Mouse (Mus musculus): ENCODE measurements around the gene Ppp1r10. TPM values are rescaled to one million over a fixed set of nuclear protein-coding genes. Genes with fewer than 3 reads are reported as not detected.
A peak's percentile ranks its signal among the peaks of the same experiment; 100 is the strongest.

Gene Ppp1r10
- polyA plus RNA-seq, 1 experiment from 2014 or later, result 59.3 TPM

DNA sequence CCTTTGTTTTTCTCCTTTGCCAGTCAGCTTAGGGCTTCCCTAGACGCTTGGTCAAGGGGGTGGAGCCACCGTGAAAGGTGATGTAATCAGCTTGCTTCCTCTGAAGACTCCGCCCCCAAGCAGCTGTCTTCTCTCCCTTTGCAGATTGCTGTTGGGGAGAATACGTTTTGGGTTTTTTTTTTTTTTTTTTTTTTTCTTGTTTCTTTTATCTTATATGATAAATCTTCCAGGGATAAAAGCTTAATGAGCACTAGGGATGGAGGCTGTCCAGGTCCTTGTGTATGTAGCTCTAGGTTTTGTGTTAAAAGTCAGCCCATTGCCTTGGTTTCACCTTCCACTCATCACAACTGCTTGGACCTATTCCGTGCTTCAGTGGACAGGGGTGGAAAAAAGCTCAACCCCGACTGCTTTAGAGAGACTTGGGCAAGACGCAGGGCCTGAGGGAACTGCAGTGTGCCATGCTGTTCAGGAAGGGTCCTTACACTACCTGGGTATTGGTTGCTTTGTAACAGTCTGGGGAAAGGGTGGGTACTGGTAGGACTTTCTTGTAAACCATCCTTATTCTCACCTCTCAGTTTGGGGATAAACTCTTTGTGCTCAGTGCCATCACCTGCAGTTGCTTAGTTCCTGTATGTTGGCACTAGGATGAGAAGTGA is 3.0 kb downstream of the Ppp1r10 start:
- H3K36me3 ChIP-seq (ENCODE audit: control insufficient read depth, insufficient read depth, low read length), result peaks cover 7% of the 10 kb centered on the region; the same call in 1 of the 2 replicates
- ATAC-seq (replicated peaks; ENCODE audit: low FRiP score), result peak; percentile 49
- no peaks in the 10 kb centered on the region for H3K27me3 ChIP-seq (ENCODE audit: control insufficient read depth, insufficient read depth, low read length)
- peak overlapping the region; percentile 95 for H3K27ac ChIP-seq (ENCODE audit: low read depth, low read length)
- peak overlapping the region; percentile 54 for H3K4me2 ChIP-seq (ENCODE audit: low read depth, low read length, severe bottlenecking)
- WGBS, result 13% methylated on average over 7 of the region's 7 CpGs
- H3K4me1 ChIP-seq (replicated peaks; ENCODE audit: control insufficient read depth, insufficient read depth, low read length), result peaks cover 13% of the 10 kb centered on the region
- peak overlapping the region; percentile 97 for H3K9ac ChIP-seq (ENCODE audit: low read length)
- DNase-seq (ENCODE audit: low spot score), result peak; percentile 91
- H3K4me3 ChIP-seq (ENCODE audit: low read depth, low read length), result peak overlapping the region; percentile 70
- H3K9me3 ChIP-seq (ENCODE audit: control insufficient read depth, low read length), result no peaks in the 10 kb centered on the region

DNA sequence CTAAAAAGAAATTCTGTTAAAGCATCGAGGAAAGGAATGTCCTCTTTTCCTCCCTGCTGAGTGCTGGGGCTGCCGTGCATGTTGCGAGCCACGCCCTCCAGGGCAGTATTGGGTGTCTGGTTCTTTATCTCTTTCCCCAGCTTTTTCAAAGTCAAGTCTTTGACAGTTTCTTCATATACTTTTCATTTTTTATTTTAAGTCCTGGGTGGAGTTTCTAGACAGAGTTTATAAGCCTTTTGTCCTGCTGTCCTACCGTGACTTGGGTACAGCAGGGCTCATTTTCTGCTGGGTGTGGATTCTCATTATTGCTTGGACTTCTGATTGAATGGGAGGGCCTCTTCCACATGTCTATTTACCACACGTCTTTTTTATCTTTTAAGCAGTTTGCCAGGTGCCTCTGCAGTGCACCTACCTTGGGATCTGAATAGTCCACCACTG is 3.6 kb downstream of the Ppp1r10 start:
- H3K4me2 ChIP-seq (ENCODE audit: low read depth, low read length, severe bottlenecking), result peak overlapping the region; percentile 54
- 58% methylated on average over 6 of the region's 6 CpGs for WGBS
- peaks cover 13% of the 10 kb centered on the region for H3K4me1 ChIP-seq (replicated peaks; ENCODE audit: control insufficient read depth, insufficient read depth, low read length)
- DNase-seq (ENCODE audit: low spot score) (no peak), ATAC-seq (replicated peaks; ENCODE audit: low FRiP score) (no peak)
- H3K27ac ChIP-seq (ENCODE audit: low read depth, low read length), result peak overlapping the region; percentile 95
- no peaks in the 10 kb centered on the region for H3K9me3 ChIP-seq (ENCODE audit: control insufficient read depth, low read length)
- peaks cover 8% of the 10 kb centered on the region; the same call in 1 of the 2 replicates for H3K36me3 ChIP-seq (ENCODE audit: control insufficient read depth, insufficient read depth, low read length)
- H3K4me3 ChIP-seq (ENCODE audit: low read depth, low read length), result peak overlapping the region; percentile 70; the same call in 1 of the 2 replicates
- peak overlapping the region; percentile 97 for H3K9ac ChIP-seq (ENCODE audit: low read length)
- H3K27me3 ChIP-seq (ENCODE audit: control insufficient read depth, insufficient read depth, low read length), result no peaks in the 10 kb centered on the region

DNA sequence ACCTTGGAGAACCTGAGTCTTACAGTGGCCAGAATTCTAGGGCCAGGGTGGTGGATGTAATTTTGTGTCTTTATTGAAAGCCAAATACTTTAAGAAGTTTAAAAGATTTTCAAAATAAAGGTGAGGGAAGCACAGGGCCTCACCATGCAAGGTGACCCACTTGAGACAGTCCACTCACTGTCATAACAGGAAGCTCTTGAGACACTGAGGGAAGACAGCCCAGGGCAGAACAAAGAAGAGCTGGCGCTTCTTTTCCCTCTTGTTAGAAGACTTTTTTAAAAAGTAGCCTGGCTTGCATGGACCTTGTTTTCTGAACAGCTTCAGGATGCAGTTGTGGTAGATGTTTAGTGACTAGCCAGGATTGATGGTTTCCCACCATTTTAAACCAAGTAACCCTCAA is 4.2 kb downstream of the Ppp1r10 start:
- peak overlapping the region; percentile 97; the same call in 1 of the 2 replicates for H3K9ac ChIP-seq (ENCODE audit: low read length)
- no peaks in the 10 kb centered on the region for H3K9me3 ChIP-seq (ENCODE audit: control insufficient read depth, low read length)
- ATAC-seq (replicated peaks; ENCODE audit: low FRiP score), result no peak
- H3K27me3 ChIP-seq (ENCODE audit: control insufficient read depth, insufficient read depth, low read length), result no peaks in the 10 kb centered on the region
- peaks cover 11% of the 10 kb centered on the region for H3K4me1 ChIP-seq (replicated peaks; ENCODE audit: control insufficient read depth, insufficient read depth, low read length)
- peak overlapping the region; percentile 95 for H3K27ac ChIP-seq (ENCODE audit: low read depth, low read length)
- H3K4me3 ChIP-seq (ENCODE audit: low read depth, low read length), result no peak overlapping the region
- no peak for DNase-seq (ENCODE audit: low spot score)
- 90% methylated on average over 1 of the region's 1 CpGs for WGBS
- peak overlapping the region; percentile 54; the same call in 1 of the 2 replicates for H3K4me2 ChIP-seq (ENCODE audit: low read depth, low read length, severe bottlenecking)
- H3K36me3 ChIP-seq (ENCODE audit: control insufficient read depth, insufficient read depth, low read length), result peaks cover 10% of the 10 kb centered on the region; the same call in 1 of the 2 replicates

DNA sequence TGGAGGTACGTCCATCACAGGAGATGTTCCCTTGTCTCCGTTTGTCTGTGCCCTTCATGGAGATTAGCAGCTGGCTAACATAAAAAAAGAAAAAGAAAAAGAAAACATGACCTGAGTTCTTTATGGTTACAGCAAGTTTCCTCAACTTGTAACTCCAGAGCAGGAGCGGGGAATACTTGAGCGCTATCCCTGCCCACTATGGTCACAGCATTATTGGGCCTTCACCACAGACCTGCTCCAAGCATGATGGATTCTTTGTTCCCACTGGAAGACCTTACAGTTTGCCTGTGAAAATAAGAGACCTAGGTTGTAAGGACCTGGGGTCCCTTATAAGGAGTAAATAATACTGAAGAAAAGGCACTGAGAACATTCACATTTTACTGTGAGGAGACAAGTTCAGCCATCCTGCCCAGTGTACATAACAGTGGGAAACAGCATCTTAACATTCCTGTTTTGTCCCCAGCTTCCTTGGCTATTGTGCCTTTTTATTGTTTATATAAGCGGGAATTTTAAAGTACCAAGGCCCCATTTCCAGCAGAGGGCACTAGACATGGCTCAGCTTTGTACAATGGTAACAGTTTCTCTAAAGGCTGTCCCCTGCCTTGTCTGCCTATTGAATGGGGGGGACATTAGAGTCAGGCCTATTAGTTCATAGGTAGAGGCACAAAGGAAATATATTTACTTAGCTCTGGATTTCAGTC is 4.8 kb downstream of the Ppp1r10 start:
- DNase-seq (ENCODE audit: low spot score), result no peak
- Histone ChIP-seq H3K9ac (ENCODE audit: low read length) (peak overlapping the region; percentile 9; the same call in 1 of the 2 replicates), H3K4me1 (replicated peaks; ENCODE audit: control insufficient read depth, insufficient read depth, low read length) (peaks cover 9% of the 10 kb centered on the region), H3K4me2 (ENCODE audit: low read depth, low read length, severe bottlenecking) (no peak overlapping the region), H3K9me3 (ENCODE audit: control insufficient read depth, low read length) (no peaks in the 10 kb centered on the region), H3K27me3 (ENCODE audit: control insufficient read depth, insufficient read depth, low read length) (no peaks in the 10 kb centered on the region), H3K4me3 (ENCODE audit: low read depth, low read length) (no peak overlapping the region), H3K27ac (ENCODE audit: low read depth, low read length) (peak overlapping the region; percentile 44), H3K36me3 (ENCODE audit: control insufficient read depth, insufficient read depth, low read length) (peaks cover 12% of the 10 kb centered on the region; the same call in 1 of the 2 replicates)
- WGBS, result 78% methylated on average over 5 of the region's 5 CpGs
- ATAC-seq (replicated peaks; ENCODE audit: low FRiP score), result no peak

DNA sequence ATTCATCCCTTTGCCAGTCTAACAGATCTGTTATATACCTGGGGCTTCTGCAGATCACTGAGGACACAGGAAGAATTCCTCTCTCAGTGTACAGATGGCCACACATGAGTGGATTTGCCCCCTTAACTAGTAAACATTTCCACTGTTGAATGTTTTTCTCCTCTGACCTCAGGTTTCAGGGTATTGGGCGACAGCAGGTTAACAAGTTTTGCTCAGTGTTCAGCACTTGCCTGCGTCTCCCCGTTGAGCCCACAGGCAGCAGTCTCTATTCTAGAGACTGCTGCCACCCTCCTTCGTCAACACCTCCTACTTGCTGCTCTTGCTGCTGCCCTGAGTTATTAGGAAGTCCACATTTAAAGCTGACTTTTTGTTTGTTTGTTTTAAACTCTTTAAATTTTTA is 5.5 kb downstream of the Ppp1r10 start:
- Histone ChIP-seq H3K4me1 (replicated peaks; ENCODE audit: control insufficient read depth, insufficient read depth, low read length) (peaks cover 9% of the 10 kb centered on the region), H3K36me3 (ENCODE audit: control insufficient read depth, insufficient read depth, low read length) (peaks cover 16% of the 10 kb centered on the region; the same call in 1 of the 2 replicates), H3K9me3 (ENCODE audit: control insufficient read depth, low read length) (no peaks in the 10 kb centered on the region), H3K27me3 (ENCODE audit: control insufficient read depth, insufficient read depth, low read length) (no peaks in the 10 kb centered on the region), H3K4me2 (ENCODE audit: low read depth, low read length, severe bottlenecking) (no peak overlapping the region), H3K4me3 (ENCODE audit: low read depth, low read length) (no peak overlapping the region), H3K9ac (ENCODE audit: low read length) (no peak overlapping the region), H3K27ac (ENCODE audit: low read depth, low read length) (no peak overlapping the region)
- ATAC-seq (replicated peaks; ENCODE audit: low FRiP score) (no peak), DNase-seq (ENCODE audit: low spot score) (no peak)
- 91% methylated on average over 4 of the region's 4 CpGs for WGBS

DNA sequence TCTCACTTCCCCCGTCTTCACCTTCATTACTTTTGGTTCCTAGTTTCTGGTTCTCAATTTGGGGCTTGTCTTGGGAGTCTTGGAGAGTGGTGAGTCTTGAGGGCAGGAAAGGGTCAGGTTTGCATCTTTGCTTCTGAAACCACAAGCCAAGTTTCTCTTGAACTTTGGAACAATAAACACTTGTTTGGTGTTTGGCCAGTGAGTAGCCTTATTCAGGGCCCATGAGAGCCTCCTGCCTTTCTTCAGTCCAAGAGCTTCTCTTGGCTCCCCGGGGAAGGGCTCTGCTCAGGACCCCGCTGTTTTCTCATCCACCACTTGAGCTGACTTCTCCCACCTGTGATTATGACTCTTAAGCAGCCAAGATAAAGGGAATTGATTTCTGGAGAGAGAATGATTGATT is 6.3 kb downstream of the Ppp1r10 start:
- no peak overlapping the region for H3K4me2 ChIP-seq (ENCODE audit: low read depth, low read length, severe bottlenecking)
- no peak overlapping the region for H3K9ac ChIP-seq (ENCODE audit: low read length)
- no peak overlapping the region for H3K4me3 ChIP-seq (ENCODE audit: low read depth, low read length)
- peaks cover 16% of the 10 kb centered on the region; the same call in 1 of the 2 replicates for H3K36me3 ChIP-seq (ENCODE audit: control insufficient read depth, insufficient read depth, low read length)
- no peak overlapping the region for H3K27ac ChIP-seq (ENCODE audit: low read depth, low read length)
- DNase-seq (ENCODE audit: low spot score) (no peak), ATAC-seq (replicated peaks; ENCODE audit: low FRiP score) (no peak)
- H3K9me3 ChIP-seq (ENCODE audit: control insufficient read depth, low read length), result no peaks in the 10 kb centered on the region
- no peaks in the 10 kb centered on the region for H3K27me3 ChIP-seq (ENCODE audit: control insufficient read depth, insufficient read depth, low read length)
- peaks cover 9% of the 10 kb centered on the region for H3K4me1 ChIP-seq (replicated peaks; ENCODE audit: control insufficient read depth, insufficient read depth, low read length)
- 92% methylated on average over 3 of the region's 3 CpGs for WGBS

DNA sequence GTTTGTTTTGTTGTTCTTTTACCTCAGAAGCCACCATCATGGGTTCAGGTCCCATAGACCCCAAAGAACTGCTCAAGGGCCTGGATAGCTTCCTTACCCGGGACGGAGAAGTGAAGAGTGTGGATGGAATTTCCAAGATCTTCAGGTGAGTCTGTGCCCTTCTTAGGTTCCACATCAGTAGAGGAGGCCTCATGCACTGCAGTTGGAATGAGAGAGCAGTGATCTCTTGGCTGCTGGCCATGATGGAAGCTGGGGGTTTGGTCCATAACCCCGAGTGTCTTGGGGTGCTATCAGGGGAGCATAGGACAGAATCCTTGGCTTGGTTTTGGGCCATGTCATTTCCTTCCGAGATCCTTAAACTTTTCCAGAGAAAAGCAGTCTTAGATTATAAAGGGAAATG is 7.0 kb downstream of the Ppp1r10 start:
- no peak for ATAC-seq (replicated peaks; ENCODE audit: low FRiP score)
- H3K36me3 ChIP-seq (ENCODE audit: control insufficient read depth, insufficient read depth, low read length), result peaks cover 22% of the 10 kb centered on the region; the same call in 1 of the 2 replicates
- 93% methylated on average over 4 of the region's 4 CpGs for WGBS

DNA sequence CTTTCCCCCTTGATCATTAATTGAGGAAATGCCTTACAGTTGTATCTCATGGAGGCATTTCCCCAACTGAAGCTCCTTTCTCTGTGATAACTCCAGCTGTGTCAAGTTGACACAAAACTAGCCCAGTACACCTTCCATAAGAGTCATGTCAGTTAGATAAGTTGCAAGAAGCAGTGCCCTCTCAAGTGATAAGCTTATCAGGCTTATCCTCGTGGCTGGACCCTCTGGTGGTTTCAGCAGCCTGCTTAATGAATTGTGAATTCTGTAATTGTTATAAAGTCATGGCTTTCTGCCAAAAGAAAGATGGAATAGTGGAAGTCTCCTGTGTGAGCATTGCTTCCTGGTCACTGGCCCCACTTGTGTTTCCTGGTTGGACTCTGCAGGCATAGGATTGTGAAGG is 11.2 kb downstream of the Ppp1r10 start:
- Histone ChIP-seq H3K27ac (ENCODE audit: low read depth, low read length) (no peak overlapping the region), H3K4me3 (ENCODE audit: low read depth, low read length) (no peak overlapping the region), H3K4me2 (ENCODE audit: low read depth, low read length, severe bottlenecking) (no peak overlapping the region), H3K4me1 (replicated peaks; ENCODE audit: control insufficient read depth, insufficient read depth, low read length) (no peaks in the 10 kb centered on the region), H3K9me3 (ENCODE audit: control insufficient read depth, low read length) (no peaks in the 10 kb centered on the region), H3K27me3 (ENCODE audit: control insufficient read depth, insufficient read depth, low read length) (no peaks in the 10 kb centered on the region), H3K9ac (ENCODE audit: low read length) (no peak overlapping the region), H3K36me3 (ENCODE audit: control insufficient read depth, insufficient read depth, low read length) (peaks cover 39% of the 10 kb centered on the region; the same call in 1 of the 2 replicates)
- 81% methylated on average over 1 of the region's 1 CpGs for WGBS
- DNase-seq (ENCODE audit: low spot score), result peak; percentile 17
- no peak for ATAC-seq (replicated peaks; ENCODE audit: low FRiP score)

More for the DNA sequence above, 7.0 kb downstream of the Ppp1r10 start:
- no peak for DNase-seq (ENCODE audit: low spot score)
- Histone ChIP-seq H3K4me1 (replicated peaks; ENCODE audit: control insufficient read depth, insufficient read depth, low read length) (peaks cover 9% of the 10 kb centered on the region), H3K27me3 (ENCODE audit: control insufficient read depth, insufficient read depth, low read length) (no peaks in the 10 kb centered on the region), H3K27ac (ENCODE audit: low read depth, low read length) (no peak overlapping the region), H3K4me3 (ENCODE audit: low read depth, low read length) (no peak overlapping the region), H3K4me2 (ENCODE audit: low read depth, low read length, severe bottlenecking) (no peak overlapping the region), H3K9ac (ENCODE audit: low read length) (no peak overlapping the region), H3K9me3 (ENCODE audit: control insufficient read depth, low read length) (no peaks in the 10 kb centered on the region)

Measured in forebrain, embryonic 11.5 days (tissue).